Mouse (Mus musculus) layer of hippocampus, adult 11-12 months (tissue): Measurements from ENCODE around the gene Kcng3.

Source experiments
- DNase-seq: peaks from one replicate; pipeline ENCODE4 v3.0.0; 2022; ENCODE audit warnings: low spot score

Kcng3 gene

GRCm38 (mm10) chr17:83554997-83555396 lies 76.7 kb downstream of the Kcng3 start:
- no peak for DNase-seq

GRCm38 (mm10) chr17:83548501-83549233 lies 83.0 kb downstream of the Kcng3 start:
- DNase-seq, result peak; percentile 64

GRCm38 (mm10) chr17:83547145-83547544 lies 84.5 kb downstream of the Kcng3 start:
- no peak for DNase-seq

- DNase-seq, result peak; percentile 57
Observed at GRCm38 (mm10) chr17:83545756-83546742, 85.6 kb downstream of the Kcng3 start.

- no peak for DNase-seq
Observed at GRCm38 (mm10) chr17:83545259-83545658, 86.4 kb downstream of the Kcng3 start.

- DNase-seq, result no peak
Observed at GRCm38 (mm10) chr17:83542424-83542823, 89.3 kb downstream of the Kcng3 start.

- no peak for DNase-seq
Observed at GRCm38 (mm10) chr17:83539262-83540037, 92.2 kb downstream of the Kcng3 start.

GRCm38 (mm10) chr17:83538694-83539093 lies 93.0 kb downstream of the Kcng3 start:
- DNase-seq, result no peak

GRCm38 (mm10) chr17:83538141-83538540 lies 93.6 kb downstream of the Kcng3 start:
- DNase-seq, result no peak
